Mouse (Mus musculus) cerebellum, adult 9-10 months (tissue): Measurements from ENCODE around the gene Polr3h.
A peak's percentile ranks its signal among the peaks of the same experiment; 100 is the strongest.
"Not testable (repeated sequence)": the region's sequence is repeated elsewhere in the genome, so short reads cannot be mapped to it uniquely, and the experiment has no call there.

Source experiments
- DNase-seq: peaks from one replicate; pipeline ENCODE4 v3.0.0; 2022

Gene Polr3h

DNA sequence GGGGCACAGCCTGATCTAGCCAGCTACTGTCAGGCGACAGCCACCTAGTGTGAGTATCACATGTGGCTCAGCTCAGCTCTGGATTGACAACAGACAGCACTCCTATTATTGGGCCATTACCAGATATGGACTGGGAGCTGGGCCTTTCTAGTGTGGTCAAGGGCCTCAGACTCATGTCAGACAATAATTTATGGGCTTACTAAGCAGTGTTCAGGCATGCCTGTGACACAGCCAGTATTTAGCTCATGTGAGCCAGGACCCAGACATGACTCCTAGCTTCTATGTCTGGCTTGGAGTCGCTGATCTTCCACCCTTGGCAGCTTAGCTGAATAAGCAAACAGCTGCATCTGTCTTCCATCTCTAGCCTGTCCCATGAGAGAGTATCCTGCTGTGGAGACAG, 13.5 kb downstream of the Polr3h start:
- no peak for DNase-seq

DNA sequence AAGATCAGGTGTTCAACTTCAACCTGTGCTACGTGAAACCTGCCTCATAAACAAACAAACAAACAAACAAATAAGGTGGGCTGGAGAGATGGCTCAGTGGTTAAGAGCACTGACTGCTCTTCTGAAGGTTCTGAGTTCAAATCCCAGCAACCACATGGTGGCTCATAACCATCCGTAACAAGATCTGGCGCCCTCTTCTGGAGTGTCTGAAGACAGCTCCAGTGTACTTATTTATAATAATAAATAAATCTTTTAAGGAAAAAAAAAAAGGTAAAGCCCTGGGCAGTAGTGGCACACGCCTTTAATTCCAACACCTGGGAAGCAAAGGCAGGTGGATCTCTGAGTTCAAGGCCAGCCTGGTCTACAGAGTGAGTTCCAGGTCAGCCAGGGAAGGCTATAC, 17.3 kb downstream of the Polr3h start:
- not testable (repeated sequence) for DNase-seq

DNA sequence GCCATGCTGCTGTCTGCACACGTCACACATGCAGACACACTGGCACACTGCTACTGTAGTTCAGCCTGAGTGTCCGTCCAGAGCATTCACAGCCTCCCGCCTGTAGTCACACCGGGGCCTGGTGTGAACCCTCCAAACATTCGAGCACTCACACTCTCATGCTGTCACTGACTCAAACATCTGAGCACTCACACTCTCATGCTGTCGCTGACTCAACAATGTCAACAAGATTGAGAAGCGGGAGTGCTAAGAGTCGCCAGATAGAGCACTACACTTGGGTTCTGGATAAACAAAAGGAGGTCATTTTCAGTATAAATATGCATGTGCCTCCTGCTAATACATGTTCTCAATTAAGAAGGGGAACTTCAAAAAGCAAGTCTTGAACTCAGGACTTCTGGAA, 18.1 kb downstream of the Polr3h start:
- no peak for DNase-seq

DNA sequence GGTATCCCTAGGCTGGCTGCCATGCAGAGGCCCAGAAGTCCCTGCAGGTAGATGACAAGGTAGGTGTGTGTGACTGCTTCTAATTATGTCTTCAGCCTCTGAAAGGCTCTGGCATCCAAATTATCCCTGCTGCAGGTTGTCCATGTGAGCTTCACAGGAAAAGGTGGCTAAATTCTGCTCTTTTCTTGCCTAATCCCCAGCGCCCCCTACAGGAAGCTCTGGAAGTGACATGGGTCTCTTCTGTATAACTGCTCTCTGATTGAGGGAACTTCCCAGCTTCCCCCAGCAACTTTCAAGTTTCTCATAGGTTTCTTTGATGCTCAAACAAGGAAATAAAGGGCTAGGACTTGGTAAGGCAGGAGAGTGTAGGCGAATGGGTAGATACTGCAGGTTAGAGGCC, 21.1 kb downstream of the Polr3h start:
- peak; percentile 81 for DNase-seq

DNA sequence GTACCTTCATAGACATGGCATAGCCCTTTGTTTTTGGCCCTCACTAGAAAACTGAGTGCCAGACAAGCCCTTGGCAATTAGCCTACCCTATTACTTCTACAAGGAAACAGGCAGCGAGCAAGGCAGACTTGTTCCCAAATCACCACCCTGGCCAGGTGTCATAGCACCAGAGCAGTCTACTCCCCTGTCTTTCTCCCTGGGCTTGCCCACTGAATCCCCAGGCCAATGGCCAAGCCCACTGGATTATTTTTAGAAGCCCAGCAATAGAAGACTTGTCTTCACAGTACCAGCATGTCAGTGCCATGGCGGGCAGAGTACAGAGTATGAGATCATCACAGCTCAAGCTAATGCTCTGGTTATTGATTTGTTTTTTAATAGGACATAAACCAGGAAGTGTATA, 27.3 kb downstream of the Polr3h start:
- peak; percentile 73 for DNase-seq

DNA sequence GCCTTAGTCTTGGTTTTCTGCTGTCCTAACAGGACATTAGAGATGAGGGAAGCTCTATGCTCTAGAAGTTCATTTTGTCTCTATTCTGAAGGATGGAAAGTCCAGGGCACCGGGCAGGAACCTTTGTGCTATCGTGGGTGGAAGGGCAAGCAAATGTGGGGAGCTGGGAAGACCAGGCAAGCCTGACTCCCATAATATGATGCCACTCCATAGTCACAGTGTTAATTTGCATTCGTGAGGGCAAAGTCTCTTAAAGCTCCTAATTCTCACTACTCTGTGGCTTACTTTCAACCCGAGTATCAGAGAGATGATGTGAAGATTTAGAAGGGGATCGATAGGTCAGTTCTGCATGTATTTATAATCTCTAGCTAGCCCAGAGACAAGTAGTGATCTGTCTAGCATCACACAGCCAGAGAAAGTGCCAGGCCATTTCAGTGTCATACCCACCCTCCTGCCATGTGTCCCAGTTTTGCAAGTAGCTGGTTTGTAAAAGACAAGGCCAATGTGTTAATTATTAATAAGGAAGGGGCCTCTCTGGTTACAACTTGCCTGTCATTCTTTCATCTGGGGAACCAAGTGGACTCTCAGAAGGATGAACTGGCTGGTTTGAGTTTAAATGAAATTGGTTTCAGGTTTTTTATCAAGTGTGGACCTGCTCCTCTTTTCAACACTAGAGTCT, 28.3 kb downstream of the Polr3h start:
- no peak for DNase-seq

DNA sequence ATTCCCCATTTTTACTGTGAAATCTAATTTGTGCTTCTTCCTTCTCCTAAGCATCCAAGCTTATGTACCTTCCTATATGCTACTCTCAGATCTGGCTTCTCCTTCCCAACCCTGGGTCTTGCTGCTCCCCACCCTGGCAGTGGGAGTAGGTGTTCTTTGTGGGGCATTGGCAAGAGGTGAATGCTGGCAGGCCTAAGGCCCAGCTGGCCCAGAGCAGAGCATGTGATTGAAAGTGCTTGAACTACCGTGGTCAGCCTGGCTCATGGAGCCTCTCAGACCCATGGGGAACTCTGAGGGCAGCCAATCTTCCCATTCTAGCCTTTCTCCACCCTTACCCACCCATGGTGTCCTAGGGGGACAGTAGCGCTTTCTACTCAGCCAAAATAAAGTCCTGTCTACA, 29.6 kb downstream of the Polr3h start:
- DNase-seq, result no peak

DNA sequence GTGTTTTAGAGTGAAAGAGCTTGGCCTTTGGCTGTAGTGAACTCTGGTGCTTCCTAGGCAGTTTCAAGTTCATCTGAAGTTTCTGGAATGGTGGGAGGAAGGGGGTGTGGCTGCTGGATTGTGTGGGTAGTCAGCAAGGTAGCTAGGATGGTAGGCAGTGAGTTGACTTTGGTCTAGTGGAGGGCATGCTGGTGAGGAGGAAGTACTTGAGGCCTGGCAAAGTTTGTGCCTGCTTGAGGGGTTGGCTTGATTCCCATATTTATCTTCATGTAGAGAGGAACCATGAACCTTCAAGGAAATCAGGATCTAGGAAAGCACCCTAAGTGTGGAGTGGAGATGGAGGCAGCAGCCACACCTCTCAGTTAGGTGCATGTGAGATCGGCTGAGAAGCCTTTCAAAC, 32.0 kb downstream of the Polr3h start:
- no peak for DNase-seq

DNA sequence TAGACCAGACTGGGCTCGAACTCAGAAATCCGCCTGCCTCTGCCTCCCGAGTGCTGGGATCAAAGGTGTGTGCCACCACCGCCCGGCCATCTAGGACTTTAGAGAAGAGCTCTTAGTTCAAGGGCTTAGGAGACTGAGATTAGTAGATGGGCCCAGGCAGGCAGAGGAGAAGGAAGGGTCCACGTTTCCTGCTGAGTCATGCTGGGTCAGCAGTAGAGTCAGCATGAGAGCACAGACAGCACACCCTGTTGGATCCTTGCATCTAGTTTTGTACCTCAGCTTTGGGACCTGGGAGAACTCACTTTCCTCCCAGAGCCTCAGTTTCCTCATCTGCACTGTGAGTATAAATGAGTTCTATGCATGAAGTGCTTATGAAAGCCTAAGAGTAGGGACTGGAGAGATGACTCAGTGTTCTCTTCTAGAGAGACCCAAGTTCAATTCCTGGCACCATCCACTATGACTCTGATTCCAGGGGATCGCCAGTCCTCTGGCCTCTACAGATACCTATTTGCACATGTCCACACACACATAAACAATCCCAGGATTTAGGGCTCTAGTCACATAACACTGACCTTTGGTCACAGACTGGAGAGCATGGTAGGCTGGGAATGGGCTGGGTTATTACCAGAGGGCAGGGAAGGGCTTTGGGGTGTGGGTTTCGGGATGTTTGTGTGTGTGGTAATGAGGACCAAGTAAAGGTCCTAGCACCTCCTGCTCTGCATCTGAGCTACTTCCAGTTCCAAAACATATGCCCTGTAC, 34.0 kb downstream of the Polr3h start:
- DNase-seq, result no peak

DNA sequence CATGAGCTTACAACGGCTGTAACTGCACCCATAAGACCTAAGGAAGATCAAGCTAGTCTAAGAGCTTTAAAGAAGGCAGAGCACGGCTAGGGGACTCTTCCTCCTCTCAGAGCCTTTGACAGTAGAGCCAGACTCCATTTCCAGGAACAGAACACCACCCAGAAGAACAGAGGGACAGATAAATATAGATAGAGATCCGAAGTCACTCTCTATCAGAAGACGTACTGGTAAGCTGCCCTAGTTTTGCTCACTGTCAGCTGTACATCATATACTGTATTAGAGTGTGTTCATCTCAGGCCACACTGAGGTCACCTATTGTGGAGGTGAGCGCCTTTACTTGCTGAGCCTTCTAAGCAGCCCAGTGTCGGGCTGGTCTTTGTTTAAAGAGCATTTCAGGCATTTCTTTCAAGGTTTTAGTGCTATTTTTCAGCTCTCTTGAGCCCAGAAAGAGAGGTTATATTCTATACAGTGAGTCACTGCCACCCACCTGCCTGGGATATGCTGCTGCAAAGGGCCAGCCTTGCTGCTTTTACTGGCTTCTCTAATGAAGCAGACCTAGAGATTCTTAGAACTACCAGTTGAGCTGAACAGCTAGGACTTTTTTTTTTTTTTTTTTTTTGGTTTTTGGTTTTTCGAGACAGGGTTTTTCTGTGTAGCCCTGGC, 34.8 kb downstream of the Polr3h start:
- no peak for DNase-seq

DNA sequence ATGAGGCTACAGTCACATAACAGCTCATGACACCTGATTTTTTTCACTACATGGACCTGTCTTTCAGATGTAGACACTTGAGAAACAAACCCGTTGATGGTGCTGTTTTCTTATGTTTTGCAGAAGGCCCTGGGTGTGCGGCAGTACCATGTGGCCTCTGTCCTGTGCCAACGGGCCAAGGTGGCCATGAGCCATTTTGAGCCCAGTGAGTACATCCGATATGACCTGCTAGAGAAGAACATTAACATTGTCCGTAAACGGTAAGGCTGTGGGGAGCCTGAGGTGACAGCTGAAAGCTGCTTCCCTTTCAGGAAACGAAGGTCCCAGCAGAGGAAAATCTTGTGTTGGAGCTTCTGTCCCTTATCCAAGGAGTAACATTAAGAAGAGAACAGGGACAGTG, 36.9 kb downstream of the Polr3h start:
- DNase-seq, result peak; percentile 80

DNA sequence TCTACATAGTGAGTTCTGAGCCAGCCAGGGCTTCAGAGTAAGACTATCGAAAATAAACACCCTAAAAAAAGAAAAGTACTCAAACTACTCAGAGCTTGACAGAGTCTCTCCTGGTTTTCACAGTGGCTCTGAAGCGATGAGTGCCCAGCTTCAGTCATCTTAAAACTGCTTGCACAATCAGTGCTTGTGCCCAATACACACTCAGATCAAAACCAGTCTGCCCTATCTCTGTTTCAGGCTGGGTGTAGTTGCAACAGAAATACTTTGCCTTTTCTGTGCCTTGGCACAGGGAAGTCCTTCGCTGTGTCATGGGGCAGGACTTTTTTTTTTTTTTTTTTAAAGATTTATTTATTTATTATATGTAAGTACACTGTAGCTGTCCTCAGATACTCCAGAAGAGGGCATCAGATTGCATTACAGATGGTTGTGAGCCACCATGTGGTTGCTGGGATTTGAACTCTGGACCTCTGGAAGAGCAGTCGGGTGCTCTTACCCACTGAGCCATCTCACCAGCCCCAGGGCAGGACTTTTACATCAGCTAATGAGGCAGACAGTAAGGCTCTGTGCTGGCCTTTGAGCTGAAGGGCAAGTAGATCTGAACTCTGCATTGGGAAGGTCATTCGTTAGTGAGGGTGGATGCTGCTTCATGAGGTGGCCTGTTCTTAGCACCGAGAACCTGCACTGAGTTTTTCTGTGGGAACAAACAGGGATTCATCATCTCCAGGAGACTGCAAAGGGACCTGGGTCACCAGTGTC, 39.1 kb downstream of the Polr3h start:
- DNase-seq, result no peak

DNA sequence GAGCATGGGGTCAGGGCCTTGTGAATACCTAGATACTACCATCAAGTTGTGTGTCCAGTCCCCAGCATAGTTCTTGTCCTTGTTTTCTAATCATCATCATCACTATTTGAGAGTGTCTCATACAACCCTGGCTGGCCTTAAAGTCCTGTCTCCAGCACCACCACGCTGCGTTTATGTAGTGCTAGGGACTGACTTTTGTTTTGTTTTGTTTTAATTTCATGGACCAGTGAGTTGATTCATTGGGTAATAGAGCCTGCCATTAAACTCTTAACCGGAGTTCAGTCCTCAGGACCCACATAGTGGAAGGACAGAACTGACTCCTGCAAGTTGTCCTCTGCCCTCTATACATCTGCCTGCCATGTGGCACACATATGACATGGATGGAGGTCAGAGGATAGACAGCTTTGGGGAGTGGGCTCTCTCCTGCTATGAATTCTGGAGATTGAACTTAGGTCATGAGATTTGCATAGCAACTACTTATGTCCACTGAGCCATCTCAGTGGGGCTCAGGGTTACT, 40.6 kb downstream of the Polr3h start:
- no peak for DNase-seq

DNA sequence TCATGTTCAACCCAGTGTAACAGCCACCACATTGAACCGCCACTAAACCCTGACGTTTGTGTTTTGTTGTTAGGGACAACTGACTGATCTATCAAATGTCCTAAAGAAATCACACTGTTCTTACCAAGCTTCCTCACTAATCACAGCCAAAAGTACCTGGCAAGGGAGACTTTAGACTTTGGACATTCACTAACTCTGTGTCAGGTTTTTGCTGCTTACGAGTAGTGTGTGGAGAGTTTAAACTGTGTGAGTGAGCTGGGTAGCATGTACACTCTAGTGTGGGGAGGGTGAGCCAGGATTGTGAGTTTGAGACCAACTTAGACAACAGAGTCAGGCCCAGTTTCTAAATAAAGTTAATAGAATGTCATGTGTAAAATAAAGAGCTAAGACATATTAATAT, 43.7 kb downstream of the Polr3h start:
- DNase-seq, result no peak

DNA sequence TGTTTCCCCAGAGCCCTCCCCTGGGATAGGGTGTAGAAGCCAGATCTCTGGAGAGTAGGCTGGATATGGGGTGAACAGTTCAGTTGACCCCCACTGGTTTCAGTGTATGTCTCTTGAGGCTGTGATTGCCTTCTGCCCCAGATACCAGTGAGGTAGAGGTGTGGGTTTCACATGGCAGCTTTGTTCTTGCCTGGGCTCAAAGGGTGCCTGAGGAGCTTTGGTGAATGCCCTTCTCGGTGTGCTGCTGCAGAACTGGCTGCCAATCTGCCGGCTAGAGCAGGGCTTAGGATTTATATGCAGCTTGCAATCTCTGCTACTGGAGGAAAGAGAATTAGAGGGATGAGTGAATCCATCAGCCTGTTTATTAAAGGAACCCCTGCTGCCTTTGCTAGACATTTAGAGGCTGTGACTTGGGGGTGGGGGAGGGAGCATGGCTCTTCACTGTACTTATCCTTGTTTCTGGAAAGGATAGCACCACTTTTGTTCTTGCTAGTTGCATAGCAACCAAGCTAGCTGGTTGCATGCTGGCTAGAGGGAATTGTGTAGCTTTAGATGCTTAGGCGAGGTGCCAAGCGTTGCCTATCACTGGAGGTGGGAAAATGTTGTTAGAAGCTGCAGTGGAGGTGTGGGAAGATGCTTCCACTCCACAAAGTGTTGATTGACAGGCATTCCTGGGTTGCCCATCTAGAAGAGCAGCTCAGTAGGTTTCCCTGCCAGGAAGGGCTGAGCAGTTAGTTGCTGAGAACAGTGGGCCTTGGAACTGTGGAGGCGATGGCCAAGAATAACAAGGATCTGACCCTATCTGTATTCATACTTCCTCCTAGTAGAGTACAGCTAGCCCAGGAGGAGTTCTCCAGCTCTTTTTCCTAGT, 46.3 kb downstream of the Polr3h start:
- DNase-seq, result no peak

DNA sequence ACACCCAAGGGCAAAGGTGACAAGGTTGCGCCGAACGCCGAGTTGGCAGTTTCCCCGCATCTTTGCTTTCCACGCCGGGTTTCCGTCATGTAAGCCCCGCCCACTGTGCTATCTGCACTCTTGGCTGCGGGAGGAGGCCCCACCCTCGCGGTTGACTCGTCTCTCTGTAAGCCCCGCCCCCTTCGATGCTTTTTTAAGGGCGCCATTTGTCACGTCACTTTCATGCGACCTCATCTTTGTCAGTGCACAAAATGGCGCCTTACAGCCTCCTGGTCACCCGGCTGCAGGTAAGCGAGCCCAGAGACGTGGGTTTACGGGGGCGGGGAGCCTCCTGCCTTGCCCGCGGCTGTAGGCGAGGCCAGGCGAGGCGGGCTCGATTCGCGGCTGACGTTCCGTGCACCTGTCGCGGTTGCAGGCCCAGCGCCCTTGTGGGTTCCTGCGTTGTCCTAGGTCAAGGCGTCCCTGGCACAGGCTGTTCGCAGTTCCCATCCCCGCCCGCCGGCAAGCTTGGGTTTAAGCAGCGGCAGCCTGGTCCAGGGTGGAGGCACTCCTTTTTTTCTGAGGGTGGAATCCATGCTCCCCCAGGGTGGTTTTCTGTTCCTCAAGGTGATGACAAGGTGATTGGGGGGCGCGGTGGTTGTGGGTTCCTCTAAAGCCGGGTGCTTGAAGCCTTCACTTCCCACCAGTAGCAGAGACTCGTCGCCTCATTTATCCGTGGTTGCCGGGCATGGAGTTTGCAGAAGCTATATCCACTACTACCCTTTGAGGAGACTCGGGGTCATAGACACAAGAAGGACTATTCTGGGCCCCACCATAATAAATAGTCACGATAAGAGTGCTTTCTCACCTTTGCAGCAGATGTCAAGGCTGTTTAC, 53.5 kb downstream of the Polr3h start, which contains the start of gene Aco2:
Gene Aco2 (plus strand): TSS at position 48 of the 875 bp plus-strand sequence.
- peak; percentile 100 for DNase-seq

DNA sequence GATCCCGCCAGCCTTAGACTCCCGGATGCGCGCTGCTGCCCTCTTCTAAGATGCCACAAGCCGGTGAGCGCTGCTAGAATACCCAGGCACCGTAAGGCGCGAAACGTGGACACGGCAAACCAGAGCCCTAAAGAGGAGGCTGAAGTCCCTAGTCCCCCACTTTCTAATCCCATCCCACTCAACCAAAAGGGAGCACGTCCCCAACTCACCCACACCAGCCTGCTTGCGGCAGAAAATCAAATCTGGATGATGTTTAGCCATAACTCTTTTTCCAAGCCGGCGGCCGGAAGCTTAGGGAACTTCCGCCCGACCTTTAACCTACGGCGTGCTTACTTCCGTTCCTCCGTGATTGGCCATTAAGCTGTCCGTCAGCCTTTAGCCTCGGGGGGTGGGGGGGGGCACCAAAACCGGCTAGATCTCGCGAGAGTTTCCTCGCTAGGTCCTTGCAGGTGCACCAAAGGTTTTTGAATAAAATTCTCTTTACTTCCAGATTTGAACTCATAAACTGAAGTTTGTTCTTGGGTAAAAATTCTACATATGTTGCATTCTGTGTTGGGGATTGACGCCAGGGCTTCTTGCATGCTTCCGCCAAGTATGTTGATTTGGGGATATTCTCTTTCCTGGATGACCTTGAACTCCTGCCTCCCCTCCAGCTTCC, 54.3 kb downstream of the Polr3h start, which contains the start of gene Phf5a:
Gene Phf5a (minus strand): TSS at position 308 of the 658 bp plus-strand sequence.
- no peak for DNase-seq

DNA sequence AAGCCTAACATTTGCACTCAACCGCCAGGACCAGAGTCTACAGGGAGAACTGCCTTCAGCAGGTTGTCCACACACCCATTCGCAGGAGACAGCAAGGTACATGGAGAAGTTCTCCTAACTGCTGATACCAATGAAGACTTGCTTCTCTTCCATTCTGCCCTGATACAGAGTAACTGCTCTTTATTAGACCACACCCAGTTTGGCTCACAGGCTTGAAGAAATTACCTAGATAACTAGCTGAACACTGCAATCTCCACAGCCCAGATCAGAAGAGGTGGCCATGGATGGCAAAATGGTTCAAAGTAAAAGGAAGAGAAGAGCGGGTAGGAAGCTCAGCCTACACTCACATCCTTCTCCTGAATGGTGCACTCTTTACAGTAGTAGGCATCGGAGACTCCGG, 56.1 kb downstream of the Polr3h start:
- no peak for DNase-seq

DNA sequence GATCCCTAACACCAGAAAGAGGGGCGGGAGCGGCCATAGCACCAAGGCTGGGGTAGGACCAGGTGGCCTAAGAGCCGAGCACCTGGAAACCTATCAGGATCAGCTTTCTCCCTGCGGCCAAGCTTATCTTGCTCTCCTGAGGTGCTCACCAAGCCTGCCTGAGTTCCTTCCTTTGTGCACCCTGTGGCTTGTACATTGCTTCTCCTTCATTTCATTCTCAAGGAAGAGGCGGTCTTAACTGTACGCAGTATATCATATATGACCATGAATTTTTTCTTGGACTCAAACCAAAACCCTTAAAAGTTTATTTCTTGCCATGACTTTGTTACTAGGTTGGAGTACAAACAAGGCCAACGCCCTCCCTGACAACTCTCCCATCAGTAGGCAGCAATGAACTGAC, 61.8 kb downstream of the Polr3h start:
- no peak for DNase-seq

DNA sequence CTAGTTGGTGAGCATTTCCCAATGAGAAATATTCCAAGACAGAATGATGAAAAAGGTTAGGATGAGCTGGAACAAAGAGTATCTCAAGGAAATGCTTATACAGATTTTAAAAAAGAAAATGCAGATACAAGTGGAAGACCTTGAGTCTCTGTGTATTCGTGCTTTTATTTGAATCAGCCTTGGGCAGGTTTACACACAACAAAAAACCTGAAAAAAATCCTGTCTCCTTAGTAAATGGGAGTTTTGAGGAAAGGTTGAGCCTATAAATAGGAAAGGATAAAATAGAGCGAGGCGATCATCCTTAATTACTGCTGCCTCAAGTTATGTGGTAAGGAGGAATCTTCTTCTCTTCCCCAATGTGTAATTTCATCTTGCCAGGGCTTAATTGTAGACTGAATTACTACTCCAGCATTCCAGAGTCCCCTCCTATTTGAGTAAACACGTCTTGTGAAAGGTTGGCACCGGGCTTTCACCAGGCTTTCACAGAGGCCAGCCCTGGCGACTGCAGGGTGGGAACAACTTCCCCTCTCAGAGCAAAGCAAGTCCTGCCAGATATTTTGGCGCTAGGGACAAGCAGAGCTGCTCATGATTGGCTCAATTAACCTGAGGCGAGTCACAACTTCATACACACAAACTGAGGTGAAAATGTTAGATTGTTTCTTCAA, 65.4 kb downstream of the Polr3h start:
- peak; percentile 69 for DNase-seq
